Mouse (Mus musculus) MN1 (cell line): Measurements from ENCODE around the gene Ptprt.
A peak's percentile ranks its signal among the peaks of the same experiment; 100 is the strongest.
"Not testable (repeated sequence)": the region's sequence is repeated elsewhere in the genome, so short reads cannot be mapped to it uniquely, and the experiment has no call there.

ENCODE experiments used
- DNase-seq: peaks from one replicate; pipeline ENCODE4 v3.0.0-alpha.2; 2016; ENCODE audit warnings: low spot score

Gene Ptprt

DNA sequence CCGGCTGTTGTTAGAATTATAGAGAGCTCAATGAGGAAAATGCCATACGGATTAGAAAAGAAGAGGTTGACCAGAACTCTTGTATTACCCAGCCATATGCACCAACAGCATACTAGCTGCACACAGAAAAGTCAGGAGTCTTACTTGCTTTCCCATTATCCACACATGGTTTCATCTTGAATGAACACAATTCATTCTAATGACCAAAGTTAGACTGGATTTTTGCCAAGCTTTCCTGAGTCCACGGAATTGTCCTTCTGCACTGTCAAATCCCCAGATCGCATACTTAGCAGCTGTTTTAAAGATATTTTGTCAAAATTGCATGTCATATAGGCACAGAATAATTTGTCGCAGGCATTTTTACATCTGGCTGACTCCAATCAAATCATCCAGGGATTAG is 463.6 kb downstream of the Ptprt start:
- DNase-seq: no peak

DNA sequence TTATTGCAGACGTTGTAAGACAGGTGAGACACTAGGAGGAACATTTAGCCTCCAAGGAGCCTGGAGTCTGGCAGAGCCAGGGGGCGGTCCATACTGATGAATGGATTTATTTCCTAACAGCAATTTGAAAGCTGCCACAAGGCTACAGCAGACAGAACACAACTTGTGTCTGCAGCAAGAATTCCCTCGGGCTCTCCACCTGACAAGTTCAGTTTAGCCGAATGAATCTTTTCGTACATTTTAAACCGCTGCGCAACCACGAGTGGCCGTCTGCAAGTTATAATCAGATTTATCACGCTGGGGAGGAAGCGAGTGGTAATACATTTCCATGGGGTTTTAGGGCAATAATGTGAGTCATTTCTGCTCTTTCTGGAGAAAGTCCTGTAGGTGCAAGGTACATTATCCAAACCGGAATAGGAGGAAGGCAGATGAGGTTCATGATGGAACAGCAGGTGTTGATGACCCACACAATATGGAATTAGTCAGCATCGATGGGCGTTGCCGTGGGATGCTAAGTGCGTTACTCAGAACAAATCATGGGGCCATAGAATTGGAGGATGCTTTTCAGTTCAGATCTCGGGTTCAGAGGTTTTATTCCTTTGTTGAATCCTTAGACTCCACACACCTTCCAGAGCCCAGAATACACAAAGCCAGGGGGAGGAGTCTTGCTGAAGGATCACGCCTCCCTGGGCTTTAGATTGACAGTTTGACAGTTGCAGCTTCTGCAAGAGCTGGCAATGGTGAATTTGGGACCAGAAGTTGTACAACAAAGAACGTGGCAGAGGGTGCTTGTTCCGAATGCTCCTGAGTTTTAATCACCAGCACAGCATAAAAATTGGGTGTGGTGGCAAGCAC is 478.1 kb downstream of the Ptprt start:
- DNase-seq: peak; percentile 21

DNA sequence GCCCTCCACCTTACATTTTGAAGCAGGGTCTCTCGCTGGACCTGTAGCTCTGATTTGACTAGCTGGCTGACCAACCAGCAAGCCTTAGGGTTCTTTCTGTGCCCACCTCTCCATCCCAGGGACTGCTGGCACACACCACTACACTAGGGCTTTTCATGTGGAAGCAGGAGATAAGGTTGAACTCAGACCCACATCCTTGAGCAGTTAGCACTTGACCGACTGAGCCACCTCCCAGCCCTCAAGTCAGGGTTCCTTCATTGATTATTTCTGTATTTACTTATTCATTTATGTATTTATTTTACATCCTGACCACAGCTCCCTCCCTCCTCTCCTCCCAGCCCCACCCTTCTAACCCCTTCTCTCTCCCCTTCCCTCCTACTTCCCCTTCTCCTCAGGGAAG is 479.1 kb downstream of the Ptprt start:
- DNase-seq: no peak

DNA sequence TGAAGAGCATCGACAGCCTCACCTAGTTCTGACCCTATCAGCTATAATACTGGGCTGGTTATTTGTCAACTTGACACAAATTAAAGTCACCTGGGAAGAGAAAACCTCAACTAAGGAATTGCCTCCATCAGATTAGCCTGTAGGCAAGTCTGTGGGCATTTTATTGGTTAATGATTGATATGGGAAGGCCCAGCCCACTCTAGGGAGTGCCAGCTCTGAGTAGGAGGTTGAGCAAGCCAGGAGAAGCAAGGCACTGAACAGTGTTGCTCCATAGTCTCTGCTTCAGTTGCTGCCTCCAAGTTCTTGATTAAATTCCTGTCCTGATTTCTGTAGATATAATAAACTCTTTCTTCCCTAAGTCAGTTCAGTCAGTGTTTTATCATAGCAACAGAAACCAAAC is 488.4 kb downstream of the Ptprt start:
- no peak for DNase-seq

DNA sequence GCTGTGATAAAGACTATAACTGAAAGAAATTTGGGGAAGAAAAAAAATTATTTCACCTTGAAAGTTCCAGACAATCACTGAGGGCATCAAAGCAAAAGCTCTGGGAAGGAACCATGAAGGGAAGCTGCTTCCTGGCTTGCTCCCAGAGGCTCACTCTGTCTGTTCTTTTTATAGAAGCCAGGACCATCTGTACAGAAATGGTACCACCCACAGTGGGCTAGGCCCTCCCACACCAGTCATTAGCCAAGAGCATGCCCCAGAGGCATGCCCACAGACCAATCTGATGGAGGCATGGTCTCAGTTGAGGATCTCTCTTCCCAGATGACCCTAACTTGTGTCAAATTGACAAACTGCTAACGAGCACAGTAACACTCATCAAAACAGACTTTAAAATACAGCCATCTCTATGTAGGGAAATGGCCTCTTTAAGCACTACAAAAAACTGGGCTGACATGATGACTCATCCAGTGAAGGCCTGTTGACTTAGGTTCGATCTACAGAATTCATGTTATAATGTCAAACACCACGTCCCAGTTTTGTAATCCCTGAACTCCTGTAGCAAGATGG is 519.0 kb downstream of the Ptprt start:
- no peak for DNase-seq

DNA sequence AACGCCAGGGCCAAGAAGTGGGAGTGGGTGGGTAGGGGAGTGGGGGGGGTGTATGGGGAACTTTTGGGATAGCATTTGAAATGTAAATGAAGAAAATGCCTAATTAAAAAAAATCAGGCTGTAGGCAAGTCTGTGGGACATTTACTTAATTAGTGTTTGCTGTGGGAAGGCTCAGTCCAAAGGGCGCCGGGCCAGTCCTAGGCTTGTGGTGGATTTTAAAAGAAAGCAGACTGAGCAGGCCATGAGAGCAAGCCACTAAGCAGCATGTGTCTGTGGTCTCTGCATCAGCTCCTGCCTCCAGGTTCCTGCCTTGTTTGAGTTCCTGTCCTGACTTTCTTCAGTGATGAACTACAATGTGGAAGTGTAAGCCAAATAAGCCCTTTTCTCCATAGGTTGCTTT is 524.8 kb downstream of the Ptprt start:
- DNase-seq: not testable (repeated sequence)

DNA sequence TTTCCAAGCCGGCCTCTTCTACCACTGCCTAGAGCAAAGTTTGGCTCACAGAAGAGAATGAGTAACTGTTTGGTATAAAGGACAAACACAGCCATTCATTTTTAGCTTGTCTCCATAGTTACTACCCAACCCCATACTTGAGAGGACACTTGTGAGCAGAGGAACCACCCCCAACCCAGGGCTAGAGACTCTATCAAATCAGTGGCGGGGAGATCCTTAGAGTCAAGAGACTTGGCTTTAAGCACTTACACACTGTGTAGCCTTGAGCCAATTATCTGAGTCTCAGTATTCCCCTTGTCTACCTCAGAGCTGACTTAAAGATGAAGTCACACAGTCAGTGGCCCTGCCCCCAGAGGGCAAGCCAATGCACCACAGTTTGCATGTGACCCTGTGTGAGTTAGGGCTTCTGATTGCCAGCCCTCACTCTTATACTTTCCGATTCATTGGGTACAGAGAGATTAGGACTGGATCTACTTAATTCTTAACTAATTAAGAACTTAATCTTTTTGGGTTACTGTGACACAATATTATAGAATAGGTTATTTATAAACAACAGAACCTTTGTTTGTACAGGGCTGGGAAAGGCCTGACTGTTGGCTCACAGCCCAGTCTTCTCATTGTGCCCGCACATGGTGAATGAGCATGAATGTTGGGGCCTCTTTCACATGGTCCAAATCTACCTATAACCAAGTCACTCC is 529.2 kb downstream of the Ptprt start:
- DNase-seq: no peak

DNA sequence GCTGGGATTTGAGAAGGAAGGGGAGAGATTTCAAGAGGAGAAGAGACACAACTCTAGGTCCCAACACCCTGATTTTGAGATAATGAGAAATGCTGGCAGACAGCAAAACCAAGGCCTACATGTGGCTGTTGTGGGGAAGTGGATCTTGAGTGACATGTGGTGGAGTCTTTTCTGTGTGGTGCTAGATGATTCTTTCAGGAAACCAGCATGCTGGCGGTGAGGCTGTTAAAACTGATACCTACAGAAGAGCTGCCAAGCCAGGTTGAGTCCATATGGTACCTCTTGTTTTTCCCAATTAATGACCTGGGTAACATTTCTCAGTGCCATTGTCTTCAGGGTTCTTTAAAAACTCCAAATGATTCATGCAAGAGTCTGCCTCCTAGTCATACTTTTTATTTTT is 531.1 kb downstream of the Ptprt start:
- DNase-seq: no peak

DNA sequence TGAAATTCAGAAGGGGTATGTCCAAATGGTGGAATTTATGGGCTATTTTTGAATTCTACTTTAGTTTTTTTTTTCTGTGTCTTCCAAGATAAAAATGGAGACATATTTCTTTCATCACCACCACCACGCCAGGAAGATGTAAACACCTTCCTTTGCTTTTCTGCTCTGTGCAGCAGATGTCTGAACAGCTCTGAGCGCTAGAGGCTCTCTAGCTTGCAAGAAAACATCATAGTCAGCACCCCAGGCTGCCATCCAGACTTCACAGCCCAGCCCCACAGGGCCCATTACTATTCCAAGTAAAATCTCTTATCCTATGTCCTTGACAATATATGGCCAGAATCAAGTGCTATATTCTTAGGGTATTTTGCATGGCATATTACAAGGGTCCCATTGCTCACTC is 542.9 kb downstream of the Ptprt start:
- no peak for DNase-seq

DNA sequence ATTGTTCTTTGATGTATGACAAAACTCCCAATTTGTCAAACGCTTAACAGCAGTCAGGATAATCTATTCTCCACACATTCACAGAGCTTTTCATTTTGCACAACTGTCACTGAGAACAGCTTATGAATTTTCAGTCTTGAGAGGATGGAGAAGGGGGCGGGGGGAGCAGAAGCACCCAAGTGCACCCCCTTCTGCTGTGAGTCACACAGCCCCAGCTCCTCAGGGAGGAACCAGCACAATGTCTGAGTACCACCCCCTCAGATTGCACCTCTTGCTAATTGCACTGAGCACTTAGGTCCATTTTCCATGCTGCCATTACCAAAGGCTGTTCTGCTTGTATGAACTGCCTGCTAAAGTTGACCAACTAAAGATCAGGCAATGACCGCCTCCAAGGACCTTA is 578.6 kb downstream of the Ptprt start:
- no peak for DNase-seq

DNA sequence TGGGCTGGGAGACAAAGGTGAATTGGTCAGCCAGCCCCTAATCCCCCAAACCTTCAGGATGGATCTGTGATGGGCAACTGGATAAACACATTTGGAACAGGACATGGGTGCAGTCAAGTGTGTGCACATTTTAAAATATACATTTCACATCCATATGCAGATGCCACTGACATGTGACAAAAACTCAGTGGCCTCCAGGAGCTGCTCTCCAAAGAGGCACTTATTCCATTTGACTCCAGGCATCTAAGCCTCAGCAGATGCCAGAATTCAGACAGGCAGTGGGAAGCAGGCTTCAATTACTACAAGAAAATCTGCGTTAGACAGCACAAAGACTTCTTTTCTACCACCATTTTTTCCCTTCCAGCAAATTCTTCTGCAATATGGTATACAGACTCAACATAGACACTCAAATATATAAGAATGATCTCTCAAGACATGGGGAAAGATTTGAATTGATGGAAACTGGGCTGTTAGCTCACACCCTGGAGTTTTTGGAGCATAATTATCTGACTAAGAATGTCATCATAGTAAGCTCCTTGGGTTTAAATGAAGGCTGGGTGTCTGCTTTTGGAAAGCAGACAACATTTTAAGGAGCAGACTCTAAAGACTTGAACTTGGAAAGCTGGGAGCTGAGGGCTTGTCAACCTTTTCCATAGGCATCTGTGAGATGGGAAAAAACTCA is 580.1 kb downstream of the Ptprt start:
- DNase-seq: no peak

DNA sequence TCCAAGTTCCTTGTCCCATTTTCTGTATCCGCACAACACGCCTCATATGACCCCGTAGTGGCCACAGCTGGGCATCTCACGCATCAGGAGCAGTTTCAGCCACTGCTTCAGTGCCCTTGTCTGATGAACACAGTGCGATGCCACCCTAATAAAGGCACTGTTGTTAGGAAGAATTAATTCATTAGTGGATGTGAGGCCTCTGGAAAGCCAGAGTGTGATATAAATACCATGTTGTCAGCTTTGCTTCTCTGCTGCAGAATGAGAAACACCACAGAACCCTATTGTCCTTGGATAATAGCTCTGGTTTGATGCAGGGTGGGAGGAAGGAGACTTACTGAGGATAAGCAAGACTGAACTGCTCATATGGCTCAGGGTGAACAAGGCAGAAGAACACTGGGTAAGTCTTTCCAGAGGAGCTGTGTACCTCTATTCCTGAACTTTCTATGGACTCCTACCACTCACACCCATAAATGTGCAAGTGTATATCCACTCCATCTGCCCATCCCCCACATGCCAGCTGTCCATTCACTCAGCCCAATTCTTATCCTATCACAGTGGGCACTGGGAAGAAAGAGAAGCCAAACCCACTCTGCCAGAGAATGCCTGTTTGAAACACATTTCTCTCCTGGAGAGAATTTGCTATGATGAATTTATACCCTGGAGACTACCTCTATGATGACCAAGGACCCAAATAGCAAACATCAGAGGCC is 582.2 kb downstream of the Ptprt start:
- DNase-seq: no peak

DNA sequence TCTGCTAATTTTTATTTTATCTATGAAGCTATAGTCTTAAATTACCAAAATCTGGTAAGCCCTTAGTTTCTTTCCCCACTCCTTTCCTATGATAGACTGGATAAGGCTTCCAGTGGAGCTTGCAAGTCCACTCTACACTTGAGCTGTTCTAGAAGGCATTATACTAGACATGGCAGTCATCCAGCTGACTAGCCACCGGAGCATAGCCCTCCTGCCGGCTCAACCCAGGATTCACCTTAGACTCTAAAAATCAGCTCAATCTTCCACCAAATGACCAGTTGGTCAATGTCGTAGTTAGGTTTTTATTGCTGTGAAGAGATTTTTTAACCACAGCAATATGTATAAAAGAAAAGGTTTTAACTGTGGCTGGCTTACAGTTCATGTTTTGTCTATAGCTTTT is 608.1 kb downstream of the Ptprt start:
- no peak for DNase-seq

DNA sequence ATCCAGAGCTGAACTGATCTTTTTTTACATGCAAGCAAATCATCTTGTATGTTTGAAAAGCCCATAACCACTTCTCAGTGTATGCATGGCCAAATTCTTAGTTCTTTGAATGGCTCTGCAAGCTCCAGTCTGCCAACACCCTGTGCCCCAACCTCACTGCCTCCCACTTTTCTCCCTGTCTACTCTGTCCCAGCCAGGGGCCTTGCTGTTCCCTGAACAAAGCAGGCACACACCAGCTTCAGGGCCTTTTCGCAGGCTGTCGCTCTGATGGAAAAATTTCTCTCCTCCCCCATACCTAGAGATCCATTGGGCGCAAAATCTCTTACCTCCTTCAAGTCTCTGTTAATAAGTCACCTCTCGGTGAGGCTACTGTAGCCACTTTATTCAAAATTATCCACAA is 610.7 kb downstream of the Ptprt start:
- DNase-seq: no peak

DNA sequence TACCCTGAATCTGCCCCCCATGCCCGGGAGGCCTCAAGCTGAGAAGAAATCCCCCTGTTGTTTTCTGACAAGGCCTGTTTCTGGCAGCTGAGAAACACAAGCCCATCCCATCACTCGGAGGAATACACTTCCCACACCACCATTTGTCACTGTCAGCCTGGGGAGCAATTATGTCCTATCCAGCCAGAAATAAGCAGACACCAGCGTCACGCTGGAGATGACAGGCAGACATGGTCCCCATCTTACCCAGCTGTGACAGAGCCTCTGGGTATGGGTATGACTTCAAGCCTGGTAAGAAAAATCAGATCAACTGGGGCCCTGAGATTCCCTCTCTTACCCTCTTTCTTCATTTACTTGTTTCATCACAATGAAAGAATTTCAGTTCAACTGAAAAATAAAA is 625.3 kb downstream of the Ptprt start:
- DNase-seq: no peak

DNA sequence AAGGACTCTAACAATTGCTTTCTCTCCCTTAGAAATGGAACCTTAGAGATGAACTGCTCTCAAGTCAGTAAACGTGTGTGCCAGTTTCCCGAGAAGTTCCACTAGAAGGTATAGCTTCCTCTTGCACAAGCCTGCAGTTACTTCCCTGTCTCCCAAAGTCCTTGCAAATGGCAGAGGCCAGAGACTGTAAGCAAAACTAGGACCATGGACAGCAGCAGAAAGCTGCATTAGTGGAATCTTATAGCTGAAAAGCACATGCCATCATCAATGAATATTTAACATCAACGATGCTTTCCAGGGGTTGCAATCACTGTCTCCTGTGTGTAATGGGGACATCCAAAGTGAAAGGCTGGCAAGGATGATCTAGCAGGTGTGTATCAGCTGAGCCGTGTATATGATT is 629.3 kb downstream of the Ptprt start:
- no peak for DNase-seq

DNA sequence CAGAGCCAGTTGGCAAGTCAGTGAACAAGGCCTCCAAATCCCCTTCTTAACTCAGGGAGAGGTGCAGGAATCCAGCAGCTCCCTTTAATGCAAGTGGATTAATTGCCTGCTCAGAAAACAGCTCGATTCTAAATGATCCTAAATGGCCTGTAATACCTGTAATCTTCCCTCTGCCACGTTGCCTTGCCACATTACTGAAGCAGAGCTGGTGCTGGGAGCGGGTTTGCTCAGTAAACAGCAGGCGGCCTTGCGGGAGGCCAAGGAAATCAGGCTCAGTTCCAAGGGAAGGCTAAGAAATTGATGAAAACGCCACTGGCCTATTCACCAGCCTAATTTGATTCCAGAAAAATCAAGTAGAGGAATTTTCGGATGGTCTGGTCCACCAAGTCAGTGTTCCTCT is 659.9 kb downstream of the Ptprt start:
- no peak for DNase-seq

DNA sequence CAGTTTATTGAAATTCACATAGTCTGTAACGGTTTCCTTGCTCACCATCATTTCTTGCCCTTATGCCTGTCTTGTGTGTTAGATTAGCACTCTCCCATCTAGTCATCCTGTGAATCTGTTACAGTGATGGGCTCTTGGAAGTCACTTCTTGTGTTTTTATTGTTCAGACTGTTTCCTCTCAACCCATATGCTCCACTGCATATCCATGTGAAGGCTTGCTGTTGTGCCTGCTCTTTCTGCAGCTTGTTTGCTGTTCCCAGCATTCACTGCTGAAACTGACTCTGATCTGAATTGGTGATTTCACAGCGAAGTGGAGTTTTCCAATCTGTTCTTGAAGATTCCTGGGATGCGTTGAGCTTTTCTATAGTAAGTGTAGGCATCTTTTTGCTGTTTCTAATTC is 678.6 kb downstream of the Ptprt start:
- no peak for DNase-seq

DNA sequence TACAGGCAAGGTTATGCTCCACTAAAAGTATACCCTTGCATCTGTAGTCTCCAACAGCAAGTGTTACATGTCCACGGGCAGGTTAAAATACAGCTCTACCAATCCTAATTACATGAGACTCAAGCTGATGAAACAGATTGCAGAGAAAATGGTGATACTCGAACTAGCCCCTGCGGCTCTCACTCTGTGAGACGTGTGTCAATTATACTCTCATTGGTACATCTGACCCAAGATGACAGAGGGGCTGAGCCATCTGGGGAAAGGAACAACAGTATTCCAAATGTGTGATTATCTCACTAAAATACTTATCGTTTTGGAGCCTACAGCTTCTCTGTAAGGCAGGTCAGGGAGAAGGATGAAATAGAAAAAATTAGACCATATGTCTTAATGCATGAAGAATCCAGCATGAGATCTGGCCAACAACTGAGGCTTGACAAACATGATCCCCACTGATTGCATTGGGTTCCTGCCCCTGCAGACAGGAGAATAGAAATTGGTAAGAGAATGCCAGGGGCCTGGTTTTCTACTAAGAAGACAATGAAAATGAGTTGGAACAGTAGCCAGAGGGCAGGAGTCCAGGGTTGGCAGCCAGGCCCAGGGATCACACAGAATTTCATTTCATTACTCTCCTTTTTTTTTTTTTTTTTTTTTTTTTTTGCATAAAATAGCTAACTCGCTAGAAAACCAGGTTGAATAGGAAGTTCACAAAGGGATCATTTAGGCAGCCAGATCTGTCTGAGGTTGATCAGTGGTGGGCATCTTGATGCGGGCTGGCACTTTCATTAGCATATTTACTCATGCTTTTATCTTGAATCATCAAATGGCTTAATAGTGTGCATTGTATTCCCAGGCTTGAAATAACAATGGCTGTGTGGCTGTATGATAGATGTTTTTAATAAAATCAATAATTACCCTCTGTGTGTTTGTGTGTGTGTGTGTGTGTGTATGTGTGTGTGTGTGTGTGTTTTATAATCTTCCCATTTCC is 699.5 kb downstream of the Ptprt start:
- peak; percentile 17 for DNase-seq

DNA sequence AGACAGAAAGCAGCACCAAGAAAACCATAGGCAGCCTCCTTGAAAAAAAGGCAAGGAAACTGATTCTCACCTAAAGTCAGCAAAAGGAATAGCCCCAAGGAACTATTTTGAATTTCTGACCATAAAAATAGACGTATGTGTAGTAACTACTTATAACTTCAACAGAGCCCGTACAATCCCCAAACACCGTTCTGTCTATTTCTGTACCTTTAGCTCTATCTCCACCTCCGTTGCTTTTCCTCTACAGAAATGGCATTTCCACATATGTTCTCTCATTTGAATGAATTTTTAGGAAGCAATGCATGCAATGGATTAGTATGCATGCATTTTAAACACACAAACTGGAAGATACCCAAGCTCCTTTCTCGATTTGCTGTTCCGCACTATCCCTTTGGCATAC is 715.5 kb downstream of the Ptprt start:
- no peak for DNase-seq

DNA sequence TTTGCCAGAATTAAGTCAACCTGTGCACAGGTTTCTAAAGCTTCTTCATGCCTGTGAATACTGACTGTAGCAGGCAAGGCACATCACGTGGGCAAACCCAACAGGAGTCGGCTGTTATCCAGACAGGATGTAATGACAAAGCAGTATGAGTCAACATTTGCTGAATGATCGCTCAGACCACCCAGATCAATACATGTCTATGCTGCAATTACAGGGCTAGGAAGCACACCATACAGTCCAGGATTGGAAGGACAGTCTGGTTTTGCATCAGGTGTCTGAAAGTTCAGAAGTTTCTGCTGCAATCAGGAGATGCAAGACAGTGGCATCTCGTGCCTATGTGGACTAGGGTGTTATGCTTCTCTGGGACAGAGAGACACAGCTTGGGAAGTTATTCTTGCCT is 716.3 kb downstream of the Ptprt start:
- DNase-seq: no peak
